Mouse (Mus musculus) kidney, embryonic 16.5 days (tissue): Measurements from ENCODE around the gene Jun. TPM values are rescaled to one million over a fixed set of nuclear protein-coding genes. Genes with fewer than 3 reads are reported as not detected.

ENCODE experiments used
- ATAC-seq: fragments of 200-750 bp; cut with Nextera tagmentation; 2 replicates; pipeline ENCODE4 v1.8.0; 2017; ENCODE audit warnings: moderate TSS enrichment; ENCODE audit not compliant: low FRiP score, low TSS enrichment
- H3K27ac ChIP-seq: fragments of 300-500 bp; sonication (generic); 2 replicates; pipeline ENCODE4 v1.5.1; 2014; ENCODE audit warnings: low read length
- H3K27me3 ChIP-seq: fragments of 300-500 bp; sonication (generic); 2 replicates; pipeline ENCODE4 v1.6.1; 2014; ENCODE audit warnings: low read length, control low read depth, mixed read lengths; ENCODE audit not compliant: insufficient read depth
- H3K36me3 ChIP-seq: fragments of 300-500 bp; sonication (generic); 2 replicates; pipeline ENCODE4 v1.6.1; 2014; ENCODE audit warnings: low read length, control low read depth, mixed read lengths; ENCODE audit not compliant: insufficient read depth
- H3K4me1 ChIP-seq: fragments of 300-500 bp; sonication (generic); 2 replicates; pipeline ENCODE4 v1.6.1; 2014; ENCODE audit warnings: low read length, control low read depth, mixed read lengths; ENCODE audit not compliant: insufficient read depth
- H3K4me2 ChIP-seq: fragments of 300-500 bp; sonication (generic); replicated peaks from 2 replicates; pipeline ENCODE4 v1.6.1; 2014; ENCODE audit warnings: low read depth, low read length
- H3K4me3 ChIP-seq: fragments of 300-500 bp; sonication (generic); 2 replicates; pipeline ENCODE4 v1.5.1; 2014; ENCODE audit warnings: mild to moderate bottlenecking, low read length
- H3K9ac ChIP-seq: fragments of 300-500 bp; sonication (generic); replicated peaks from 2 replicates; pipeline ENCODE4 v1.6.1; 2014; ENCODE audit warnings: low read length
- H3K9me3 ChIP-seq: fragments of 300-500 bp; sonication (generic); 2 replicates; pipeline ENCODE4 v1.6.1; 2016; ENCODE audit warnings: low read length, control low read depth
- WGBS: fragments of 180-500 bp; shearing (Covaris S2); extraction: QIAGEN DNeasy Blood & Tissue Kit; methylation state at CpG from one replicate; pipeline ENCODE4 v1.1.7; 2014; 5-methylcytosine and 5-hydroxymethylcytosine counted together
- polyA plus RNA-seq: library from polyadenylated mRNA; unstranded; fragments of >200 nt; fragmentation: Nextera tagmentation; extraction: Ambion mirVana; gene quantifications from 2 replicates; pipeline ENCODE4 v1.2.1, GENCODE M21; 2015

Jun gene
- polyA plus RNA-seq, 1 experiment from 2014 or later = 71.9 TPM

DNA sequence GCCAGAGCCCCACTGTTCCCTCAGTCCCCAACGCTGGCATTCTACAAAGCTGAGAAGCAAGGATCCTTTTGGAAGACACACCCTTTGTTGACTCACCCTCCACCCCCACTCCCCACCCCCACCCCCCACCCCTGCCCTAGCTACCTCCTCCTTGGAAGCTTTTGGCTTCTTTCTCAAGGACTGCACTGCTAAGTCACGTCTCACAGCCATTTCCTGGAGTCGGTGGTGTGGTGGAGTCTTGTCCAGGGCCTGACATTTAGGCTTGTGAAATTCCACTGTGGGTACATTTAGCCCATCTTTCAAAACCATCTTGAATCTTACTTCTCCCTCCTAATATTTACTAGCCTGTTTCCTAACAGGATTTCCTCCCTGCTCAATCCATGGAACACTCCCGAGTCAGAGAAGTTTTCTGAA, 42.7 kb upstream of the Jun start:
- Histone ChIP-seq H3K36me3 (no peaks in the 10 kb centered on the region), H3K27ac (peak overlapping the region; percentile 86), H3K4me3 (no peak overlapping the region), H3K27me3 (no peaks in the 10 kb centered on the region), H3K4me2 (no peak overlapping the region), H3K4me1 (peaks cover 24% of the 10 kb centered on the region), H3K9me3 (no peaks in the 10 kb centered on the region), H3K9ac (0 out of 2 replicates have a peak overlapping the region, but pooled peaks have one; percentile 8)
- WGBS = 34% methylated on average over 4 of the region's 4 CpGs
- no peak for ATAC-seq

- Histone ChIP-seq H3K4me2 (no peak overlapping the region), H3K27ac (peak overlapping the region; percentile 21), H3K9me3 (no peaks in the 10 kb centered on the region), H3K9ac (no peak overlapping the region), H3K27me3 (no peaks in the 10 kb centered on the region), H3K36me3 (no peaks in the 10 kb centered on the region), H3K4me3 (no peak overlapping the region), H3K4me1 (peaks cover 24% of the 10 kb centered on the region)
- ATAC-seq = peak; percentile 58
- 33% methylated on average over 6 of the region's 6 CpGs for WGBS
Observed at GRCm38 (mm10) chr4:95093615-95094014, 41.6 kb upstream of the Jun start.

GRCm38 (mm10) chr4:95092516-95092915, 40.5 kb upstream of the Jun start:
- H3K9ac ChIP-seq = no peak overlapping the region
- H3K4me2 ChIP-seq = no peak overlapping the region
- no peaks in the 10 kb centered on the region for H3K36me3 ChIP-seq
- WGBS = 83% methylated on average over 4 of the region's 4 CpGs
- H3K27me3 ChIP-seq = no peaks in the 10 kb centered on the region
- H3K4me1 ChIP-seq = peaks cover 18% of the 10 kb centered on the region
- no peaks in the 10 kb centered on the region for H3K9me3 ChIP-seq
- no peak overlapping the region for H3K27ac ChIP-seq
- no peak overlapping the region for H3K4me3 ChIP-seq
- no peak for ATAC-seq

- no peak overlapping the region for H3K4me2 ChIP-seq
- no peaks in the 10 kb centered on the region for H3K27me3 ChIP-seq
- WGBS = 86% methylated on average over 4 of the region's 4 CpGs
- peaks cover 18% of the 10 kb centered on the region for H3K4me1 ChIP-seq
- H3K4me3 ChIP-seq = no peak overlapping the region
- H3K9ac ChIP-seq = no peak overlapping the region
- ATAC-seq = no peak
- H3K27ac ChIP-seq = no peak overlapping the region
- H3K9me3 ChIP-seq = no peaks in the 10 kb centered on the region
- no peaks in the 10 kb centered on the region for H3K36me3 ChIP-seq
Observed at GRCm38 (mm10) chr4:95091536-95091935, 39.5 kb upstream of the Jun start.

GRCm38 (mm10) chr4:95089968-95090367, 37.9 kb upstream of the Jun start:
- no peak for ATAC-seq
- Histone ChIP-seq H3K4me2 (no peak overlapping the region), H3K9ac (no peak overlapping the region), H3K36me3 (no peaks in the 10 kb centered on the region), H3K27ac (no peak overlapping the region), H3K9me3 (no peaks in the 10 kb centered on the region), H3K4me3 (no peak overlapping the region), H3K27me3 (no peaks in the 10 kb centered on the region), H3K4me1 (peaks cover 18% of the 10 kb centered on the region)

DNA sequence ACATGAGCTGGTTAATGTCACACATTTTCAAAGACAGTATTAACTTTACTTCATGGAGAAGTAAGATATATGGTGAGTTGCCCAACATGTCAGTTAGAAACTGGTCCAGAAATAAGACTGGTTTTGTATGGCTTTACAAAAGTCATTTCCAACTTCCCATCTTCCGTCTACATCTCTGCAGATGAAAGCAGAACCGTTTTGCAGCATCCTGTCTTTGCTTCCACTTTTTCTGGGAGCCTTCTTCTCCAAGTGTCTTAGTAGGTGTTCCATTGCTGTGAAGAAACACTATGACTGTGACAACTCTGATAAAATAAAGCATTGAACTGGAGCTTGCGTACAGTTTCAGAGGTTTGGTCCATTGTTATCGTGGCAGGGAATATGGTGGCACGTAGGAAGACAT, 37.0 kb upstream of the Jun start:
- H3K4me2 ChIP-seq = no peak overlapping the region
- WGBS = 97% methylated on average over 5 of the region's 5 CpGs
- H3K9me3 ChIP-seq = no peaks in the 10 kb centered on the region
- H3K4me1 ChIP-seq = peaks cover 12% of the 10 kb centered on the region
- no peak overlapping the region for H3K4me3 ChIP-seq
- H3K27ac ChIP-seq = no peak overlapping the region
- no peaks in the 10 kb centered on the region for H3K27me3 ChIP-seq
- no peak for ATAC-seq
- no peak overlapping the region for H3K9ac ChIP-seq
- H3K36me3 ChIP-seq = no peaks in the 10 kb centered on the region

DNA sequence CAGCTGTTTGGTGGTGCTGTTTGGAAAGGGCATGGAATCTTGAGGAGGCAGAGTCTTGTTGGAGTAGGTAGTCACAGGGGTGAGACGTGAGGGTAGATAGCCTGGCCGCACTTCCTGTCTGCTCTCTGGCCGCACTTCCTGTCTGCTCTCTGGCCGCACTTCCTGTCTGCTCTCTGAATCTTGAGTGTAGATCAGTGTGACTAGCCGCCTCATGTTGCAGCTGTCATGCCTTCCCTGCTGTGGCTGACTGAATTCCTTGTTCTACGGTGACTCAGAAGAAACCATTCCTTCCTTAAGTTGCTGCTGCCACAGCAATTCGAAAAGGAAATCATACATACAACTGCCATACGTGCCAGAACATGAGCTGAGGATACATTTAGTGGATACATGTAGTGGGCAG, 31.9 kb upstream of the Jun start:
- no peaks in the 10 kb centered on the region for H3K27me3 ChIP-seq
- H3K9ac ChIP-seq = no peak overlapping the region
- no peak for ATAC-seq
- H3K27ac ChIP-seq = no peak overlapping the region
- H3K9me3 ChIP-seq = no peaks in the 10 kb centered on the region
- 63% methylated on average over 8 of the region's 8 CpGs for WGBS
- no peak overlapping the region for H3K4me3 ChIP-seq
- peaks cover 17% of the 10 kb centered on the region for H3K4me1 ChIP-seq
- H3K4me2 ChIP-seq = no peak overlapping the region
- no peaks in the 10 kb centered on the region for H3K36me3 ChIP-seq

GRCm38 (mm10) chr4:95083191-95083729, 31.2 kb upstream of the Jun start:
- no peak for ATAC-seq
- Histone ChIP-seq H3K9me3 (no peaks in the 10 kb centered on the region), H3K27me3 (no peaks in the 10 kb centered on the region), H3K4me1 (peaks cover 17% of the 10 kb centered on the region), H3K36me3 (no peaks in the 10 kb centered on the region), H3K9ac (no peak overlapping the region), H3K4me2 (no peak overlapping the region), H3K27ac (0 out of 2 replicates have a peak overlapping the region, but pooled peaks have one; percentile 70), H3K4me3 (no peak overlapping the region)
- WGBS = 66% methylated on average over 5 of the region's 5 CpGs

GRCm38 (mm10) chr4:95082481-95083088, 30.6 kb upstream of the Jun start:
- no peaks in the 10 kb centered on the region for H3K36me3 ChIP-seq
- no peaks in the 10 kb centered on the region for H3K27me3 ChIP-seq
- WGBS = 48% methylated on average over 4 of the region's 4 CpGs
- H3K9me3 ChIP-seq = no peaks in the 10 kb centered on the region
- peaks cover 17% of the 10 kb centered on the region for H3K4me1 ChIP-seq
- peak; percentile 71 for ATAC-seq
- no peak overlapping the region for H3K4me3 ChIP-seq
- peak overlapping the region; percentile 73 for H3K27ac ChIP-seq
- H3K9ac ChIP-seq = no peak overlapping the region
- no peak overlapping the region for H3K4me2 ChIP-seq

GRCm38 (mm10) chr4:95081632-95082031, 29.6 kb upstream of the Jun start:
- H3K27ac ChIP-seq = peak overlapping the region; percentile 73
- no peak; the same call in 1 of the 2 replicates for ATAC-seq
- no peaks in the 10 kb centered on the region for H3K9me3 ChIP-seq
- H3K4me2 ChIP-seq = no peak overlapping the region
- peaks cover 17% of the 10 kb centered on the region for H3K4me1 ChIP-seq
- H3K27me3 ChIP-seq = no peaks in the 10 kb centered on the region
- no peaks in the 10 kb centered on the region for H3K36me3 ChIP-seq
- H3K9ac ChIP-seq = no peak overlapping the region
- WGBS = 49% methylated on average over 8 of the region's 8 CpGs
- no peak overlapping the region for H3K4me3 ChIP-seq
